Mouse (Mus musculus): ENCODE results near the gene Ubap2. TPM values are rescaled to one million over a fixed set of nuclear protein-coding genes. Genes with fewer than 3 reads are reported as not detected.

Ubap2 gene
- polyA plus RNA-seq (2016; fragmentation: Nextera tagmentation; extraction: Ambion mirVana), result 82.1 and 87.0 TPM in 2 replicates

GRCm38 (mm10) chr4:41274980-41275850 lies at the start of gene Ubap2:
Gene Ubap2 (minus strand): TSS chr4:41275144.
- under 1% methylated on average over 60 of the region's 60 CpGs for WGBS
- Histone ChIP-seq H3K9me3 (no peaks in the 10 kb centered on the region), H3K27me3 (ENCODE audit: insufficient read depth, poor library complexity, severe bottlenecking) (no peaks in the 10 kb centered on the region)

GRCm38 (mm10) chr4:41320971-41321370 lies 46.0 kb upstream of the Ubap2 start:
- Histone ChIP-seq H3K4me3 (no peak overlapping the region), H3K27ac (no peak overlapping the region), H3K27me3 (ENCODE audit: insufficient read depth, poor library complexity, severe bottlenecking) (no peaks in the 10 kb centered on the region), H3K36me3 (no peaks in the 10 kb centered on the region), H3K4me1 (no peaks in the 10 kb centered on the region), H3K9me3 (no peaks in the 10 kb centered on the region)
- no peak for DNase-seq (ENCODE audit: low spot score)
- WGBS, result 77% methylated on average over 4 of the region's 4 CpGs

More at GRCm38 (mm10) chr4:41274980-41275850, at the start of gene Ubap2:
- peak; percentile 99 for DNase-seq (ENCODE audit: low spot score)
- Histone ChIP-seq H3K27ac (peak within 1 kb of the TSS; percentile 99), H3K36me3 (peaks cover 11% of the 10 kb centered on the region), H3K4me3 (peak within 1 kb of the TSS; percentile 82), H3K4me1 (peaks cover 22% of the 10 kb centered on the region)

- WGBS, result 79% methylated on average over 5 of the region's 5 CpGs
- DNase-seq (ENCODE audit: low spot score), result no peak
- no peaks in the 10 kb centered on the region for H3K9me3 ChIP-seq
- H3K4me1 ChIP-seq, result peaks cover 9% of the 10 kb centered on the region
- H3K27me3 ChIP-seq (ENCODE audit: insufficient read depth, poor library complexity, severe bottlenecking), result no peaks in the 10 kb centered on the region
- H3K36me3 ChIP-seq, result no peaks in the 10 kb centered on the region
- no peak overlapping the region for H3K4me3 ChIP-seq
- no peak overlapping the region for H3K27ac ChIP-seq
These were observed 43.3 kb upstream of the Ubap2 start for GRCm38 (mm10) chr4:41318267-41318666.

GRCm38 (mm10) chr4:41315173-41315572 lies 40.2 kb upstream of the Ubap2 start:
- 51% methylated on average over 8 of the region's 8 CpGs for WGBS
- Histone ChIP-seq H3K27ac (peak overlapping the region; percentile 96), H3K9me3 (no peaks in the 10 kb centered on the region), H3K4me1 (peaks cover 15% of the 10 kb centered on the region), H3K27me3 (ENCODE audit: insufficient read depth, poor library complexity, severe bottlenecking) (no peaks in the 10 kb centered on the region), H3K36me3 (peaks cover 25% of the 10 kb centered on the region), H3K4me3 (peak overlapping the region; percentile 95)
- DNase-seq (ENCODE audit: low spot score), result no peak

GRCm38 (mm10) chr4:41314141-41315129 lies 39.5 kb upstream of the Ubap2 start, which contains the start of gene Dcaf12:
Gene Dcaf12 (minus strand): TSS chr4:41314889.
- H3K4me3 ChIP-seq, result peak within 1 kb of the TSS; percentile 95
- no peaks in the 10 kb centered on the region for H3K9me3 ChIP-seq
- WGBS, result under 1% methylated on average over 70 of the region's 70 CpGs

GRCm38 (mm10) chr4:41313722-41314121 lies 38.8 kb upstream of the Ubap2 start:
- Histone ChIP-seq H3K9me3 (no peaks in the 10 kb centered on the region), H3K27me3 (ENCODE audit: insufficient read depth, poor library complexity, severe bottlenecking) (no peaks in the 10 kb centered on the region), H3K4me3 (peak overlapping the region; percentile 95), H3K36me3 (peaks cover 39% of the 10 kb centered on the region), H3K27ac (peak overlapping the region; percentile 96), H3K4me1 (peaks cover 15% of the 10 kb centered on the region)
- no peak for DNase-seq (ENCODE audit: low spot score)
- 21% methylated on average over 14 of the region's 14 CpGs for WGBS

More at GRCm38 (mm10) chr4:41314141-41315129, 39.5 kb upstream of the Ubap2 start, which contains the start of gene Dcaf12:
- no peaks in the 10 kb centered on the region for H3K27me3 ChIP-seq (ENCODE audit: insufficient read depth, poor library complexity, severe bottlenecking)
- H3K36me3 ChIP-seq, result peaks cover 32% of the 10 kb centered on the region
- peak; percentile 97 for DNase-seq (ENCODE audit: low spot score)
- H3K4me1 ChIP-seq, result peaks cover 15% of the 10 kb centered on the region
- peak within 1 kb of the TSS; percentile 96 for H3K27ac ChIP-seq

- no peaks in the 10 kb centered on the region for H3K27me3 ChIP-seq (ENCODE audit: insufficient read depth, poor library complexity, severe bottlenecking)
- no peaks in the 10 kb centered on the region for H3K9me3 ChIP-seq
- no peak for DNase-seq (ENCODE audit: low spot score)
- H3K27ac ChIP-seq, result no peak overlapping the region
- WGBS, result 91% methylated on average over 9 of the region's 9 CpGs
- no peak overlapping the region for H3K4me3 ChIP-seq
- H3K36me3 ChIP-seq, result peaks cover 56% of the 10 kb centered on the region
- peaks cover 15% of the 10 kb centered on the region for H3K4me1 ChIP-seq
These were observed 35.9 kb upstream of the Ubap2 start for GRCm38 (mm10) chr4:41310567-41311563.

GRCm38 (mm10) chr4:41307406-41307805 lies 32.5 kb upstream of the Ubap2 start:
- Histone ChIP-seq H3K27me3 (ENCODE audit: insufficient read depth, poor library complexity, severe bottlenecking) (no peaks in the 10 kb centered on the region), H3K4me3 (no peak overlapping the region), H3K4me1 (peaks cover 4% of the 10 kb centered on the region; the same call in 1 of the 2 replicates), H3K9me3 (no peaks in the 10 kb centered on the region), H3K27ac (no peak overlapping the region), H3K36me3 (peaks cover 71% of the 10 kb centered on the region)
- DNase-seq (ENCODE audit: low spot score), result no peak
- WGBS, result 87% methylated on average over 6 of the region's 6 CpGs

GRCm38 (mm10) chr4:41304302-41304701 lies 29.4 kb upstream of the Ubap2 start:
- WGBS, result 62% methylated on average over 3 of the region's 3 CpGs
- H3K36me3 ChIP-seq, result peaks cover 75% of the 10 kb centered on the region
- no peak for DNase-seq (ENCODE audit: low spot score)
- no peak overlapping the region for H3K4me3 ChIP-seq
- no peaks in the 10 kb centered on the region for H3K9me3 ChIP-seq
- peaks cover 4% of the 10 kb centered on the region; the same call in 1 of the 2 replicates for H3K4me1 ChIP-seq
- no peaks in the 10 kb centered on the region for H3K27me3 ChIP-seq (ENCODE audit: insufficient read depth, poor library complexity, severe bottlenecking)
- no peak overlapping the region for H3K27ac ChIP-seq

- DNase-seq (ENCODE audit: low spot score), result no peak
- Histone ChIP-seq H3K27ac (no peak overlapping the region), H3K4me3 (no peak overlapping the region), H3K9me3 (no peaks in the 10 kb centered on the region), H3K36me3 (peaks cover 75% of the 10 kb centered on the region), H3K27me3 (ENCODE audit: insufficient read depth, poor library complexity, severe bottlenecking) (no peaks in the 10 kb centered on the region), H3K4me1 (peaks cover 4% of the 10 kb centered on the region; the same call in 1 of the 2 replicates)
- 91% methylated on average over 7 of the region's 7 CpGs for WGBS
These were observed 28.7 kb upstream of the Ubap2 start for GRCm38 (mm10) chr4:41303671-41304070.

- Histone ChIP-seq H3K9me3 (no peaks in the 10 kb centered on the region), H3K27ac (no peak overlapping the region), H3K4me3 (no peak overlapping the region), H3K4me1 (no peaks in the 10 kb centered on the region), H3K27me3 (ENCODE audit: insufficient read depth, poor library complexity, severe bottlenecking) (no peaks in the 10 kb centered on the region), H3K36me3 (peaks cover 98% of the 10 kb centered on the region)
- DNase-seq (ENCODE audit: low spot score), result no peak
- WGBS, result 85% methylated on average over 5 of the region's 5 CpGs
These were observed 24.0 kb upstream of the Ubap2 start for GRCm38 (mm10) chr4:41298976-41299375.
